Mouse (Mus musculus) midbrain, embryonic 12.5 days (tissue): ENCODE results near the gene Sh3bgrl3. TPM values are rescaled to one million over a fixed set of nuclear protein-coding genes. Genes with fewer than 3 reads are reported as not detected.
A peak's percentile ranks its signal among the peaks of the same experiment; 100 is the strongest.
"Not testable (repeated sequence)": the region's sequence is repeated elsewhere in the genome, so short reads cannot be mapped to it uniquely, and the experiment has no call there.

Experiments used
- ATAC-seq: fragments of 200-750 bp; cut with Nextera tagmentation; 2 replicates; pipeline ENCODE4 v1.8.0; 2017; ENCODE audit warnings: low read depth, moderate TSS enrichment, moderate library complexity; ENCODE audit not compliant: low FRiP score
- H3K27ac ChIP-seq: fragments of 300-500 bp; sonication (generic); replicated peaks from 2 replicates; pipeline ENCODE4 v1.5.1; 2016; ENCODE audit warnings: mild to moderate bottlenecking
- H3K27me3 ChIP-seq: fragments of 300-500 bp; sonication (generic); 2 replicates; pipeline ENCODE4 v1.6.1; 2016; ENCODE audit warnings: mild to moderate bottlenecking
- H3K36me3 ChIP-seq: fragments of 300-500 bp; sonication (generic); 2 replicates; pipeline ENCODE4 v1.6.1; 2016
- H3K4me1 ChIP-seq: fragments of 300-500 bp; sonication (generic); 2 replicates; pipeline ENCODE4 v1.6.1; 2016
- H3K4me2 ChIP-seq: fragments of 300-500 bp; sonication (generic); replicated peaks from 2 replicates; pipeline ENCODE4 v1.6.1; 2016; ENCODE audit warnings: mild to moderate bottlenecking, moderate library complexity
- H3K4me3 ChIP-seq: fragments of 300-500 bp; sonication (generic); 2 replicates; pipeline ENCODE4 v1.5.1; 2016; ENCODE audit warnings: mild to moderate bottlenecking
- H3K9ac ChIP-seq: fragments of 300-500 bp; sonication (generic); replicated peaks from 2 replicates; pipeline ENCODE4 v1.6.1; 2016; ENCODE audit warnings: mild to moderate bottlenecking, moderate library complexity
- H3K9me3 ChIP-seq: fragments of 300-500 bp; sonication (generic); 2 replicates; pipeline ENCODE4 v1.6.1; 2016; ENCODE audit warnings: mild to moderate bottlenecking
- WGBS: fragments of 180-500 bp; shearing (Covaris S2); methylation state at CpG from one replicate; pipeline ENCODE4 v1.1.7; 2016; 5-methylcytosine and 5-hydroxymethylcytosine counted together
- polyA plus RNA-seq: library from polyadenylated mRNA; unstranded; fragments of >200 nt; fragmentation: Nextera tagmentation; extraction: Ambion mirVana; gene quantifications from 2 replicates; pipeline ENCODE4 v1.2.1, GENCODE M21; 2016

Gene Sh3bgrl3
- polyA plus RNA-seq = 301 and 307 TPM in 2 replicates

DNA sequence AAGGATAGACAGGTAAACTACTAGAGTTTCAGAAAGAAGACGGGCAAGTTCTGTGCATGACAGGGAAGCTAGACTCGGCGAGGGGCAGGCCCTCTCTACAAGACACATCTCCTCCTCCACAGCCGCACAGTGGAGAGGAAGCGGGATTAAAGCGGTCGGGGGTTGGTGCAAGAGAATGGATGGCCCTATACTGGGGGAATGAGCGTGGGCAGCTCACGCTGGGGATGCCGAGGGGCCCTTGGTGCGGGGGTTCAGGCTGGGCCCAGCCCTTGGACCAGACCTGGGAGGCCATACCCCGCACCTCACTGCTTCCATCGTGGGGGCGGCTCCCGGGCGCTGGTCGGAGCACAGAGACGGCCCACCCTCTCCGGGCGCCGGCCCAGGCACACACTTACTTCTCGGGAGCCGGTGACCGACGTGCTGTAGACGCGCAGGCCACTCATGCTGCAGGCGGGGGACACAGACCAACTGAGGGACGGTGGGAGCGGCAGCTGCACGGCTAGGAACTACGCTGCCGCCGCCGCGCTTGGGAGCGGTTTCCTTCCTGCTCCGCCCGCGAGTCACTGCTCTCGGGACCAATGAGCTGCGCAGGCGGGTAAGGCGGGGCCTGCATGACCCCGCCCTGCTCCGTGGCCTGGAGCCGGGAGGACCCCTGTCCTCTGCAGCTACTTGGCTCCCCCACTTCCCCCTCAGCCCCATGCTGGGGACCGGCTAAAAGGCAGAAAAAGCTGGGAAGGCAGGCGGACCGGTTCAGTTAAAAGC is at the start of gene Sh3bgrl3:
Gene Sh3bgrl3, minus strand, starts transcription at position 569 of the 762 bp plus-strand sequence.
- under 1% methylated on average over 50 of the region's 50 CpGs for WGBS
- Histone ChIP-seq H3K4me1 (peaks cover 29% of the 10 kb centered on the region), H3K27me3 (no peaks in the 10 kb centered on the region), H3K36me3 (peaks cover 19% of the 10 kb centered on the region), H3K9ac (peak within 1 kb of the TSS; percentile 80), H3K4me3 (peak within 1 kb of the TSS; percentile 73), H3K4me2 (peak within 1 kb of the TSS; percentile 94), H3K9me3 (no peaks in the 10 kb centered on the region), H3K27ac (peak within 1 kb of the TSS; percentile 74)
- peak; percentile 94 for ATAC-seq

DNA sequence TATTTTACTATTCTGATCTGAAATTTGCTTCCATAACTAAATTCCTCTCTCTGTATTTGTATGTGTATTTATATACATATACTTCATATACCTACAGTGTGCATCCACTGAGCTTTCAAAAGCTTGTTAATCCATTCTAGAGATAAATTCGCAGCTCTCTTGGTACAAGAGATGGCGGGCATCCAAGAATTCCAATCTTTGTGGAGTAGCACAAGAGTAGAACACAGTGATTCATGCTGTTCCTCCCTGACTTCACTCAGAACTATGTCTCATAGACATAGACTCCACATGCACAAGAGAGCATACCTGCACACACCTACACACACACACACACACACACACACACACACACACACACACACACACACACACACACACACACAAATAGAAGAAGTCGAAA is 43.8 kb upstream of the Sh3bgrl3 start:
- H3K27me3 ChIP-seq = no peaks in the 10 kb centered on the region
- H3K36me3 ChIP-seq = peaks cover 4% of the 10 kb centered on the region; the same call in 1 of the 2 replicates
- no peak overlapping the region for H3K27ac ChIP-seq
- H3K9me3 ChIP-seq = no peaks in the 10 kb centered on the region
- H3K4me3 ChIP-seq = no peak overlapping the region
- ATAC-seq = no peak
- WGBS = 88% methylated on average over 3 of the region's 3 CpGs
- no peak overlapping the region for H3K9ac ChIP-seq
- no peaks in the 10 kb centered on the region for H3K4me1 ChIP-seq
- no peak overlapping the region for H3K4me2 ChIP-seq

- Histone ChIP-seq H3K4me1 (no peaks in the 10 kb centered on the region), H3K9ac (no peak overlapping the region), H3K27ac (no peak overlapping the region), H3K9me3 (no peaks in the 10 kb centered on the region), H3K36me3 (peaks cover 22% of the 10 kb centered on the region; the same call in 1 of the 2 replicates), H3K4me2 (no peak overlapping the region), H3K4me3 (no peak overlapping the region), H3K27me3 (no peaks in the 10 kb centered on the region)
- no peak for ATAC-seq
- 98% methylated on average over 3 of the region's 3 CpGs for WGBS
Observed at GRCm38 (mm10) chr4:134166906-134167305, 38.3 kb upstream of the Sh3bgrl3 start.

DNA sequence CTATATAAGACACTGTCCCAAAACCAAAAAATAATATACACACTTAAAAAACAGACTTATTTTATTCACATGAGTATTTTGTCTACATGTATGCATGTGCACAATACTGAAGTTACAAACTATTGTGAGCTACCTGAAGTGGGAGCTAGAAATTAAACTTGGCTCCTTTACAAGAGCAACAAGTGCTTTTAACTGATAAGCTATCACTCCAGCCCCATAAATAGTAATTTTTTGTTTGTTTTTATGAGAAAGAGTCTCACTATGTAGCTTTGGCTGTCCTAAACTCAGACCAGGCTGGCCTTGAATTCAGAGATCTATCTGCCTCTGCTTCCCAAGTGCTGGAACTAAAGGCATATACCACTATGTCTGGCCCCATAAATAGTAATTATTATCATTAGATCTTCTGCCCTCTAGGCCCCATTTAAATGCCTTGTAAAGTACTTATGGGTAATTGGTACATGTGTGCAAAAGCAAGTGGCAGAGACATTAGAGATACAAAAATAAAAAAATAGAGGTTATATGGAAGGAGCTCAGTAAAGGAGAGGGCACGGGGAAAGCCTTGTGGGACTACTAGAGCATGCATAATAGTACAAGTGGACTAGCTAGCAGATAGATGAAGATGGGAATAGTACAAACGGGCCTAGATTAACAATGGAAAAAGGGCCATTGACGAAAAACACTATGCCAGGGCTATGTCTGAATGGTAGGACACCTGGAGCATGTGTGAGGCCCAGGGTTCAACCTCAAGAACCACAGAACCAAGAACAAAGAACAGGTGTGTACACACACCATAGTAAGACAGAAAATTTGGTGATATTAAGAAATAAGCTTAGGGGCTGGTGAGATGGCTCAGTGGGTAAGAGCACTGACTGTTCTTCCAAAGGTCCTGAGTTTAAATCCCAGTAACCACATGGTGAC is 37.2 kb upstream of the Sh3bgrl3 start:
- H3K27me3 ChIP-seq = no peaks in the 10 kb centered on the region
- whole genome bisulfite sequencing = 90% methylated on average over 3 of the region's 3 CpGs
- H3K4me2 ChIP-seq = no peak overlapping the region
- H3K36me3 ChIP-seq = peaks cover 20% of the 10 kb centered on the region; the same call in 1 of the 2 replicates
- H3K27ac ChIP-seq = no peak overlapping the region
- no peaks in the 10 kb centered on the region for H3K4me1 ChIP-seq
- ATAC-seq = no peak
- no peaks in the 10 kb centered on the region for H3K9me3 ChIP-seq
- H3K4me3 ChIP-seq = no peak overlapping the region
- no peak overlapping the region for H3K9ac ChIP-seq

- H3K9ac ChIP-seq = no peak overlapping the region
- H3K36me3 ChIP-seq = peaks cover 20% of the 10 kb centered on the region; the same call in 1 of the 2 replicates
- H3K9me3 ChIP-seq = no peaks in the 10 kb centered on the region
- no peak overlapping the region for H3K4me3 ChIP-seq
- no peak overlapping the region for H3K27ac ChIP-seq
- H3K4me2 ChIP-seq = no peak overlapping the region
- H3K27me3 ChIP-seq = no peaks in the 10 kb centered on the region
- no peak for ATAC-seq
- WGBS = 84% methylated on average over 6 of the region's 6 CpGs
- H3K4me1 ChIP-seq = no peaks in the 10 kb centered on the region
Observed at GRCm38 (mm10) chr4:134165024-134165423, 36.4 kb upstream of the Sh3bgrl3 start.

- no peak for ATAC-seq
- Histone ChIP-seq H3K36me3 (peaks cover 20% of the 10 kb centered on the region; the same call in 1 of the 2 replicates), H3K9me3 (no peaks in the 10 kb centered on the region), H3K4me3 (no peak overlapping the region), H3K4me2 (no peak overlapping the region), H3K27me3 (no peaks in the 10 kb centered on the region), H3K4me1 (no peaks in the 10 kb centered on the region), H3K9ac (no peak overlapping the region), H3K27ac (no peak overlapping the region)
- 92% methylated on average over 5 of the region's 6 CpGs for WGBS
Observed at GRCm38 (mm10) chr4:134164591-134164990, 36.0 kb upstream of the Sh3bgrl3 start.

- peak overlapping the region; percentile 62 for H3K4me2 ChIP-seq
- ATAC-seq = not testable (repeated sequence)
- WGBS = 10% methylated on average over 30 of the region's 30 CpGs
Observed at GRCm38 (mm10) chr4:134160071-134160470, 31.5 kb upstream of the Sh3bgrl3 start.

GRCm38 (mm10) chr4:134158774-134159173 is 30.2 kb upstream of the Sh3bgrl3 start:
- H3K9ac ChIP-seq = no peak overlapping the region
- 85% methylated on average over 6 of the region's 6 CpGs for WGBS

More at GRCm38 (mm10) chr4:134160071-134160470, 31.5 kb upstream of the Sh3bgrl3 start:
- H3K27me3 ChIP-seq, H3K9me3 ChIP-seq, H3K4me1 ChIP-seq, H3K27ac ChIP-seq: not testable (repeated sequence)
- Histone ChIP-seq H3K9ac (peak overlapping the region; percentile 43; the same call in 1 of the 2 replicates), H3K36me3 (peaks cover 13% of the 10 kb centered on the region; the same call in 1 of the 2 replicates), H3K4me3 (peak overlapping the region; percentile 48)

DNA sequence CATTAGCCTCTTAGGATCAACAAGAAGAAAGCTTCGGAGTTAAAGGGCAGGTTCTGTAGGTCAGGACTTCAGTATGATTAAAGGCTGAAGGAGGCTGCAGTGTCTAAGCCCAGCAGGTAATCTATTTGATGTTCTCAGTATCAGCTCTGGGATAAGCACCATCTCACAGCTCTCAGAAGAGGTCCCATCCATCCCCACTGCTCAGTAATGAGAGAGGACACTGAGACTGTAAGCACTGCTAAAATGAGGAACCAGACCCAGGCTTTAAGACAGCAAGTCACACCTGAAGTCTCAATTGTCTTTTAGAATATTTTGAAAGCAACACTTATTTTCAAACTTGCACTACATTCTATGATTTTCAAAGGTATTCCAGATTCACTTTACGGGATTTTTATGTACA is 29.0 kb upstream of the Sh3bgrl3 start:
- Histone ChIP-seq H3K4me1 (no peaks in the 10 kb centered on the region), H3K27me3 (peaks cover 7% of the 10 kb centered on the region; the same call in 1 of the 2 replicates), H3K9ac (no peak overlapping the region), H3K4me2 (no peak overlapping the region), H3K36me3 (peaks cover 25% of the 10 kb centered on the region), H3K4me3 (no peak overlapping the region), H3K9me3 (no peaks in the 10 kb centered on the region), H3K27ac (no peak overlapping the region)
- WGBS = 80% methylated on average over 2 of the region's 2 CpGs
- ATAC-seq = no peak

More at GRCm38 (mm10) chr4:134158774-134159173, 30.2 kb upstream of the Sh3bgrl3 start:
- no peak overlapping the region for H3K27ac ChIP-seq
- H3K4me2 ChIP-seq = no peak overlapping the region
- H3K27me3 ChIP-seq = peaks cover 7% of the 10 kb centered on the region; the same call in 1 of the 2 replicates
- no peak for ATAC-seq
- peaks cover 13% of the 10 kb centered on the region; the same call in 1 of the 2 replicates for H3K36me3 ChIP-seq
- no peaks in the 10 kb centered on the region for H3K4me1 ChIP-seq
- no peak overlapping the region for H3K4me3 ChIP-seq
- no peaks in the 10 kb centered on the region for H3K9me3 ChIP-seq

- peaks cover 7% of the 10 kb centered on the region; the same call in 1 of the 2 replicates for H3K27me3 ChIP-seq
- WGBS = 76% methylated on average over 8 of the region's 8 CpGs
- H3K4me3 ChIP-seq = no peak overlapping the region
- H3K9me3 ChIP-seq = no peaks in the 10 kb centered on the region
- no peak for ATAC-seq
- H3K4me2 ChIP-seq = no peak overlapping the region
- H3K4me1 ChIP-seq = no peaks in the 10 kb centered on the region
- H3K27ac ChIP-seq = no peak overlapping the region
- no peak overlapping the region for H3K9ac ChIP-seq
- H3K36me3 ChIP-seq = peaks cover 33% of the 10 kb centered on the region
Observed at GRCm38 (mm10) chr4:134156744-134157143, 28.2 kb upstream of the Sh3bgrl3 start.

DNA sequence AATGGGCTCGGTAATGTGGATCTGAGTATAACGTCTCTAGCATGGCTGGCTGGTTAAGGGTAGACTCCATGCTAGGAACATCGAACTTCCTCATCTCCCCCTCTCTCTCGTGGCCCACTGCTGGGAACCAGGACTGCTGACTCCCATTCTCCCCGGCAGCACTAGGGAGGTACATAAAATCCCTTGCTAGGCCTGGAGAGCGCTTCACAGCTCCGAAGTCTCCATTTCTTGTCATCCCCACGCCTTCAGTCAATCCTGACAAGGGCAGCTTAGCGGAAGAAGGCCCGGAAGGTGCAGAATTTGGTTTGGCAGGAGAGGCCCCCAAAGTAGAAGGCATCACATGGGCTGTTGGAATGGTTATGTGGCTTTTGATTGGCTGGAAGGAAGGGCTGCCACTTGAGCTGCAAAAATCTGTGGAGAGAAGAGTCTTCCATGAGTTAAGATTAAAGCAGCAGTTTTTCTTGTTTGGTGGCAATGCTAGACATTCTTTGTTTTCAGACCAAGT is 27.4 kb upstream of the Sh3bgrl3 start:
- Histone ChIP-seq H3K4me2 (no peak overlapping the region), H3K27ac (no peak overlapping the region), H3K9ac (no peak overlapping the region), H3K4me1 (no peaks in the 10 kb centered on the region), H3K27me3 (peaks cover 7% of the 10 kb centered on the region; the same call in 1 of the 2 replicates), H3K4me3 (no peak overlapping the region), H3K36me3 (peaks cover 40% of the 10 kb centered on the region), H3K9me3 (no peaks in the 10 kb centered on the region)
- 91% methylated on average over 10 of the region's 10 CpGs for WGBS
- ATAC-seq = no peak
